Mouse (Mus musculus): ENCODE measurements at regions not wholly inside any gene's neighbourhood (a gene's known extent, or its start where the extent isn't known, plus 50 kb on each side); places are given as distances from the start of the nearest gene placed in this dataset.

GRCm38 (mm10) chr9:68366973-68367372 is 286.6 kb upstream of the Rora start:
- TF ChIP-seq CTCF (IDR thresholded peaks at IDR 0.05; ENCODE audit: low read depth), result no peak
- TF ChIP-seq EP300 (IDR thresholded peaks at IDR 0.05; ENCODE audit: low read depth), result no peak

Data from liver, embryonic 14.5 days (tissue).